Mouse (Mus musculus) left cerebral cortex, postnatal 36 days (tissue): ENCODE measurements around the gene 1700006A11Rik. TPM values are rescaled to one million over a fixed set of nuclear protein-coding genes. Genes with fewer than 3 reads are reported as not detected.
"Not testable (repeated sequence)": the region's sequence is repeated elsewhere in the genome, so short reads cannot be mapped to it uniquely, and the experiment has no call there.

Source experiments
- DNase-seq, 2 experiments: peaks; one replicate each; pipeline ENCODE4 v3.0.0; 2021 to 2022; ENCODE audit warnings: low spot score in 2 of 2, mixed read lengths in 1 of 2
- intact Hi-C: fragments of 180-260 bp; cut with DNase I; formaldehyde crosslinking; loops from one replicate; pipeline ENCODE4 v1.15.1; 2025
- total RNA-seq, 2 experiments: library from RNA; stranded (reverse); gene quantifications; 2 replicates each; pipeline ENCODE4 v1.2.3; 2021

Gene 1700006A11Rik
- not detected for total RNA-seq

GRCm38 (mm10) chr3:124425940-124426339 is at the start of gene 1700006A11Rik:
Gene 1700006A11Rik, minus strand, starts transcription at chr3:124426040.
- DNase-seq: no peak
- intact Hi-C loops: no loop called here

DNA sequence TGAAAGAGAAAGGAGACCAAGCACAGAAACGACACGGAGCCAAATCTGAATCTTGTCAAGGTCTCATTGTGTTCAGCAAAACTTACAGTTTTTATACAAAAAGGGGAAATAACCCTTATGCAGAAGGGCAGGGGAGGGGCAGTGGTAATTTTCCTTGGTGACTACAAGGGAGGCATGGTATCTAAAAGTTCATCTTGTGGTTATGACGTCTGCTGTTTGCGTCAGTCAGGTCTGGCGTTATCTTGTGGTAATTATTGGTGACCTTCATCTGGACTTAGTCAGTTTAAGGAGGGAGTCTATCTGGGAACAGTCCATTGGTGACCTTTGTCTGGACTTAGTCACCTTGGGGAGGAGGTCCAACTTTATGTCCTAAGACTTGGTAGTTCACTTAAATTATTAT is 48.5 kb upstream of the 1700006A11Rik start:
- DNase-seq, intact Hi-C loops: not testable (repeated sequence)

GRCm38 (mm10) chr3:124466102-124466730 is 40.4 kb upstream of the 1700006A11Rik start:
- DNase-seq: no peak
- intact Hi-C loops: no loop called here

- intact Hi-C loops: no loop called here
- no peak for DNase-seq
These were observed 33.6 kb downstream of the 1700006A11Rik start for GRCm38 (mm10) chr3:124392201-124392600.

DNA sequence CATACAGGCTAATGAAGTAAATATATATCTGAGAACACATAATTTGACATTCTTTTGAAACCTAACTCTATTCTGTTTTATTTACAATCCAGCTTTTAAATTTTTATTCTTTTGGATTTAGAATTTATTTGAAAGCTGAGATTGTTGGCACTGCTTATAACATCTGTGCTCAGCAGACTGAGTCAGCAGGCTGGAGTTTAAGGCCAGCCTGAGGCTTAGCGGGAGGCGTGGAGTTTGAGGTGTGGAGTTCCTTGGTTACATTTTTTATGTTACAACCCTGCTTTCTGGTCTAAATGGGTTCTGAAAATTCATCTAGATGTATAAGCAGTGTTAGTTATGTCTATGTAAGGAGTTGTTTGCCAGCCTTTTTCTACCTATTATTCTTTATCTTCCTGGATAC is 35.7 kb downstream of the 1700006A11Rik start:
- intact Hi-C loops: no loop called here
- DNase-seq: no peak

DNA sequence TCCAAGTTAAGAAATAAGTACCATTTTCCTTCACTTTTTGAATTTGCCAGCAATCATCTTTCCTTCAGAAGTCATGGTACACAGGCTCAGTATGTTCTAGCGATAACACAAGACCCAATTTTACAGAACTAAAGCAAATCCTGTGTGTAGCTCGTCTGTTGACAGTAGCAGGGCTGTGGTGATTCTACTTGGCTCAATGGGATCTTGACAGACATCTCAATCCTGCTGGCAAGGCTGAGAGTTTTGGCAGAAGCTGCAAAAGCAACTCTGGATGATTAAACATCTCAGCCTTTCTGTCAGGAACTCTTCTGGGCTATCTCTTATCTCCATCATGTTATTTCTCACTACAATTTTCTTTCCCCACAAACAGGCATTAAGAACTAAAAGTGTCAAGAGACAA is 36.2 kb downstream of the 1700006A11Rik start:
- intact Hi-C loops: no loop called here
- no peak for DNase-seq

GRCm38 (mm10) chr3:124385377-124385776 is 40.5 kb downstream of the 1700006A11Rik start:
- intact Hi-C loops: not testable (repeated sequence)

DNA sequence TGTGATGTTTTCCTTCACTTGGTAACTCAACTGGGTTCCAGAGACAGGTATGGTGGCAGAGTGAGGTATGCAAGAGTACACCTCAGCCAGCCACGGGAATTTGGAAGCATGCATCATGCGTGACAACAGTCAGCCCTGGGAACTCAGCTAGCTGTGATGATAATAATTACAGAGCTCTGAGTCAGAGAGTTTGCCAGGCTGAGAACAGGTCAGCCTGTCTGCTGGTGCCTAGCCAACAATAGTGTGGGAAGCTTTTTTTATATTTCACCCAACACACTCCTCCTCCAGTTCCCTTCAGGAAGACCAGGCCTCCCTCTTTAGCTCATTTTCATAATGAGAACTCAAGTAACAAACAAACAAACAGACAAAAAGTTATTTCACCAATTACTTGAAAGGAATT is 53.8 kb downstream of the 1700006A11Rik start:
- intact Hi-C loops: no loop called here
- DNase-seq: no peak

More at GRCm38 (mm10) chr3:124385377-124385776, 40.5 kb downstream of the 1700006A11Rik start:
- DNase-seq: not testable (repeated sequence)

- intact Hi-C loops: no loop called here
- DNase-seq: peak; percentile 18 to 25
These were observed 68.3 kb downstream of the 1700006A11Rik start for GRCm38 (mm10) chr3:124357533-124357932.

Other genes starting within 250 kb of the 1700006A11Rik start
- 10 to 100 TPM; 17.6 to 17.7 TPM for gene Tram1l1, start 105.2 kb downstream of the 1700006A11Rik start, total RNA-seq
- gene 1700003H04Rik, start 155.1 kb upstream of the 1700006A11Rik start, total RNA-seq: not detected